Mouse (Mus musculus) liver, adult 2 months (tissue): ENCODE data around the gene Ncoa6. TPM values are rescaled to one million over a fixed set of nuclear protein-coding genes. Genes with fewer than 3 reads are reported as not detected.

ENCODE experiments used
- DNase-seq: peaks from one replicate; pipeline ENCODE4 v3.0.0-alpha.2; 2011; ENCODE audit warnings: low read depth, low spot score; ENCODE audit errors: extremely low read depth
- H3K27ac ChIP-seq: fragments of 200-500 bp; replicated peaks from 2 replicates; pipeline ENCODE4 v1.5.1; 2012; ENCODE audit warnings: low read depth, mild to moderate bottlenecking, control low read depth, inconsistent platforms, low read length; ENCODE audit not compliant: insufficient read depth
- H3K27me3 ChIP-seq: fragments of 200-500 bp; 2 replicates; pipeline ENCODE4 v1.6.1; 2012; ENCODE audit warnings: mild to moderate bottlenecking, moderate library complexity, low read length, inconsistent platforms; ENCODE audit not compliant: control insufficient read depth, insufficient read depth
- H3K36me3 ChIP-seq: fragments of 200-500 bp; 2 replicates; pipeline ENCODE4 v1.6.1; 2012; ENCODE audit warnings: low read length, inconsistent platforms; ENCODE audit not compliant: control insufficient read depth, insufficient read depth
- H3K4me1 ChIP-seq: fragments of 200-500 bp; 2 replicates; pipeline ENCODE4 v1.6.1; 2011; ENCODE audit warnings: low read length; ENCODE audit not compliant: control insufficient read depth, insufficient read depth
- H3K4me3 ChIP-seq: fragments of 200-500 bp; 2 replicates; pipeline ENCODE4 v1.5.1; 2011; ENCODE audit warnings: low read depth, mild to moderate bottlenecking, control low read depth, low read length, moderate library complexity; ENCODE audit not compliant: insufficient read depth
- H3K79me2 ChIP-seq: fragments of 200-500 bp; 2 replicates; pipeline ENCODE4 v1.6.1; 2012; ENCODE audit warnings: inconsistent platforms, mild to moderate bottlenecking, low read length, moderate library complexity; ENCODE audit not compliant: control insufficient read depth, insufficient read depth
- H3K9ac ChIP-seq: fragments of 200-500 bp; 2 replicates; pipeline ENCODE4 v1.6.1; 2012; ENCODE audit warnings: low read depth, mild to moderate bottlenecking, control low read depth, inconsistent platforms, low read length
- CTCF ChIP-seq: fragments of 200-500 bp; IDR thresholded peaks from 2 replicates; pipeline ENCODE4 v1.5.1; 2011; ENCODE audit warnings: low read depth, low read length, control low read depth
- POLR2A ChIP-seq: fragments of 200-500 bp; IDR thresholded peaks from 2 replicates; pipeline ENCODE4 v1.6.1; 2011; ENCODE audit warnings: low read length, control low read depth; ENCODE audit not compliant: insufficient read depth; ENCODE audit errors: extremely low read depth
- WGBS: fragments of 180-500 bp; shearing (Covaris S2); methylation state at CpG from one replicate; pipeline ENCODE4 v1.1.7; 2018; 5-methylcytosine and 5-hydroxymethylcytosine counted together
- polyA plus RNA-seq: library from polyadenylated mRNA; depleted of rRNA; stranded (reverse); fragments of >200 nt; gene quantifications from 2 replicates; pipeline ENCODE4 v1.2.3, GENCODE M21; 2012; rRNA removed
- total RNA-seq: library from RNA; depleted of rRNA; stranded (reverse); fragments of >200 nt; gene quantifications from 2 replicates; pipeline ENCODE4 v1.2.3, GENCODE M21; 2014; rRNA removed

The Ncoa6 gene
- total RNA-seq: 6.4 and 9.5 TPM in 2 replicates
- 15.1 and 18.3 TPM in 2 replicates for polyA plus RNA-seq

GRCm38 (mm10) chr2:155473570-155474088, at the start of gene Ncoa6:
Ncoa6 (minus strand) TSS chr2:155473894.
- Histone ChIP-seq H3K27me3 (no peaks in the 10 kb centered on the region), H3K4me1 (peaks cover 20% of the 10 kb centered on the region), H3K9ac (peak within 1 kb of the TSS; percentile 99), H3K36me3 (no peaks in the 10 kb centered on the region), H3K4me3 (peak within 1 kb of the TSS; percentile 92), H3K79me2 (peaks cover 29% of the 10 kb centered on the region), H3K27ac (peak within 1 kb of the TSS; percentile 82)
- DNase-seq: peak; percentile 50
- WGBS: 3% methylated on average over 42 of the region's 72 CpGs
- TF ChIP-seq POLR2A (no peak), CTCF (no peak)

- Histone ChIP-seq H3K27ac (peak overlapping the region; percentile 89), H3K27me3 (no peaks in the 10 kb centered on the region), H3K79me2 (peaks cover 3% of the 10 kb centered on the region; the same call in 1 of the 2 replicates), H3K4me3 (peak overlapping the region; percentile 73), H3K4me1 (peaks cover 13% of the 10 kb centered on the region; the same call in 1 of the 2 replicates), H3K9ac (peak overlapping the region; percentile 80), H3K36me3 (peaks cover 10% of the 10 kb centered on the region)
- TF ChIP-seq CTCF (no peak), POLR2A (no peak)
- WGBS: 10% methylated on average over 18 of the region's 18 CpGs
- DNase-seq: peak; percentile 76
Measured at GRCm38 (mm10) chr2:155518531-155519270, 45.0 kb upstream of the Ncoa6 start.

GRCm38 (mm10) chr2:155517455-155518423, 44.0 kb upstream of the Ncoa6 start, which contains the start of the genes Acss2 and Ggt7:
Acss2 (plus strand) TSS chr2:155517948.
Ggt7 (minus strand) TSS chr2:155518237.
- Histone ChIP-seq H3K79me2 (no peaks in the 10 kb centered on the region), H3K4me3 (peak within 1 kb of the TSS; percentile 73), H3K27ac (peak within 1 kb of the TSS; percentile 89), H3K27me3 (no peaks in the 10 kb centered on the region), H3K9ac (peak within 1 kb of the TSS; percentile 80), H3K36me3 (peaks cover 5% of the 10 kb centered on the region; the same call in 1 of the 2 replicates), H3K4me1 (peaks cover 11% of the 10 kb centered on the region; the same call in 1 of the 2 replicates)
- WGBS: 2% methylated on average over 69 of the region's 70 CpGs
- peak; percentile 96 for DNase-seq
- TF ChIP-seq CTCF (peak; percentile 80), POLR2A (peak; percentile 95)

GRCm38 (mm10) chr2:155515941-155516340, 42.2 kb upstream of the Ncoa6 start:
- Histone ChIP-seq H3K79me2 (no peaks in the 10 kb centered on the region), H3K9ac (no peak overlapping the region), H3K4me3 (no peak overlapping the region), H3K4me1 (peaks cover 11% of the 10 kb centered on the region; the same call in 1 of the 2 replicates), H3K27ac (no peak overlapping the region), H3K27me3 (no peaks in the 10 kb centered on the region), H3K36me3 (no peaks in the 10 kb centered on the region)
- whole genome bisulfite sequencing: 13% methylated on average over 1 of the region's 1 CpGs
- TF ChIP-seq CTCF (peak; percentile 61), POLR2A (no peak)
- peak; percentile 57 for DNase-seq

GRCm38 (mm10) chr2:155514666-155515065, 41.0 kb upstream of the Ncoa6 start:
- Histone ChIP-seq H3K9ac (no peak overlapping the region), H3K27me3 (no peaks in the 10 kb centered on the region), H3K27ac (no peak overlapping the region), H3K4me3 (peak overlapping the region; percentile 41), H3K79me2 (no peaks in the 10 kb centered on the region), H3K4me1 (peaks cover 6% of the 10 kb centered on the region; the same call in 1 of the 2 replicates), H3K36me3 (no peaks in the 10 kb centered on the region)
- DNase-seq: no peak
- 8% methylated on average over 23 of the region's 23 CpGs for WGBS
- TF ChIP-seq CTCF: peak; percentile 13; the same call in 1 of the 2 replicates
- no peak for TF ChIP-seq POLR2A
